24 mouse cellular contexts compared by ENCODE assay signal in the genomic region with DNA sequence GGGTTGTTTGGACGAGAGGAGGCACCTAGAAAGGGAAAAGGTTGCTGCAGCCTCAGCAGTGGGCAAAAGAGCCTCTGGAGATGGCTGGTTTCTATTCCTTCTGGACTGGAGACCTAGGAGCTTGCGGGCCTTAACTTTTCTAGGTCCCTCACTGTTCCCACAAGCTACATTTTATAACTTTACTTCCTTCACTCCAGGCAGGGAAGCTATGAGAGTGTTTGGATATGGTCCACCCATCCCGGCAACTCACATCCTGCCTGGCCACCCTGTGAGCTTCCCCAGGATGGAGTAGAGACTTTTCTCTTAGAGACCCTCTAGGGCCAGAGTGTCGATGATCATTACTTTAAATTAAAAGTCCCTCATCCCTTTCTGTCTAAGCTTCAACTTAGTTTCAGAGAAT. TPM values are rescaled to one million over a fixed set of nuclear protein-coding genes. Genes with fewer than 3 reads are reported as not detected.
"Had no signal": no experiment of that assay in that cellular context is flagged by ENCODE, and none has a peak within 500 bp of the region (broad histone marks: within the 10 kb centered on the region; RNA-seq: fewer than 3 reads in every experiment).

No protein-coding gene starts in this region.

- H3K4me3 ChIP-seq: layer of hippocampus, adult 2 months; liver, embryonic 12.5 days; liver, embryonic 15.5 days; lung, embryonic 15.5 days; megakaryocyte, embryonic 14.5 days; neural tube, embryonic 13.5 days had no signal

- H3K9ac ChIP-seq: limb, embryonic 13.5 days; liver, embryonic 12.5 days; liver, embryonic 15.5 days; lung, embryonic 15.5 days; neural tube, embryonic 13.5 days had no signal

- ATAC-seq: intestine, postnatal 0 days; liver, embryonic 12.5 days had no signal

- H3K36me3 ChIP-seq: limb, embryonic 10.5 days; limb, embryonic 13.5 days; liver, embryonic 12.5 days; liver, embryonic 15.5 days; lung, embryonic 15.5 days; neural tube, embryonic 13.5 days had no signal

- H3K4me2 ChIP-seq: liver, embryonic 12.5 days; liver, embryonic 15.5 days; lung, embryonic 15.5 days; neural tube, embryonic 13.5 days had no signal

- DNase-seq: kidney, adult 2 months; kidney, postnatal 25 days; layer of hippocampus, adult 9-11 months; liver; lung, adult 18-20 months; lung, postnatal 10 days; lung, postnatal 36 days; thymus, adult 18-20 months; thymus, postnatal 36 days had no signal

- H3K9me3 ChIP-seq: limb, embryonic 10.5 days; limb, embryonic 13.5 days; liver, embryonic 12.5 days; liver, embryonic 15.5 days; lung, embryonic 15.5 days; neural tube, embryonic 13.5 days had no signal

- H3K27ac ChIP-seq: kidney, postnatal 0 days; layer of hippocampus, adult 2 months; limb, embryonic 10.5 days; limb, embryonic 13.5 days; liver, embryonic 12.5 days; liver, embryonic 15.5 days; lung, embryonic 15.5 days; neural tube, embryonic 13.5 days had no signal

- H3K4me1 ChIP-seq: liver, embryonic 12.5 days; liver, embryonic 15.5 days; lung, embryonic 15.5 days; neural tube, embryonic 13.5 days had no signal

RNA-seq across cellular contexts. Expression of gene En1, which starts 13.3 kb away (rescaled TPM):
- polyA plus RNA-seq: intestine, postnatal 0 days; kidney, embryonic 14.5 days; kidney, postnatal 0 days; large intestine, adult 2 months; liver, embryonic 15.5 days; lung, embryonic 15.5 days; small intestine, adult 2 months; spleen, adult 2 months; urinary bladder, adult 2 months had no signal
